Mouse (Mus musculus): ENCODE results near the gene Ythdc1. TPM values are rescaled to one million over a fixed set of nuclear protein-coding genes. Genes with fewer than 3 reads are reported as not detected.
"Not testable (repeated sequence)": the region's sequence is repeated elsewhere in the genome, so short reads cannot be mapped to it uniquely, and the experiment has no call there.

Ythdc1 gene
- total and polyA plus RNA-seq, 2 experiments from 2014 or later: 29.6 to 47.1 TPM

- Histone ChIP-seq H3K4me1 (ENCODE audit: insufficient read depth, low read length) (no peaks in the 10 kb centered on the region), H3K9me3 (ENCODE audit: low read length) (no peaks in the 10 kb centered on the region), H3K9ac (replicated peaks; ENCODE audit: low read length, poor library complexity, severe bottlenecking) (no peak overlapping the region), H3K4me3 (ENCODE audit: low read depth, low read length) (no peak overlapping the region), H3K36me3 (ENCODE audit: insufficient read depth, low read length) (no peaks in the 10 kb centered on the region), H3K27ac (ENCODE audit: low read depth, low read length) (no peak overlapping the region), H3K4me2 (ENCODE audit: low read depth, low read length, poor library complexity, severe bottlenecking) (no peak overlapping the region), H3K27me3 (ENCODE audit: insufficient read depth, low read length) (no peaks in the 10 kb centered on the region)
- ATAC-seq (ENCODE audit: low FRiP score) (no peak), DNase-seq (ENCODE audit: low spot score) (no peak)
- no peak for TF ChIP-seq CTCF (IDR thresholded peaks at IDR 0.05)
- 81% methylated on average over 1 of the region's 1 CpGs for WGBS
Observed at GRCm38 (mm10) chr5:86784205-86784604, 19.8 kb upstream of the Ythdc1 start.

DNA sequence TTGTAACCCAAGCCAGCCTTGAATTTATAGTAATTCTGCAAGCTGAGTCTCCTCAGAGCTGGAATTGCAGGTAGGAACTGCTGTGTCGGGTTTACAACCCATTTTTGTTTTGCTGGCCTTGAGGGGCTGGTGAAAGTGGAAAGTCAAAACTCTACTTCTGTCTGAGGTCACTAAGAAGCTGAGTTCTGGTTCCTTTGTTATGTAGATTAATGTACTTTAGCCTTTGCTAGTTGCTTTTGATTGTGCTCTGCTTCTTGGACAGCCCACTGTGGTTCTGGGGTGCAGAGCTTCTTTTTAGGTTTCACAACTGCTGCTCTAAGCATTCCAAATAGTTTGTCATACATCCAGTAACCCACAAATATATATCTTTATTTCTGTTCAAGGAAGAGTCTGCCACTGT is 17.2 kb upstream of the Ythdc1 start:
- Histone ChIP-seq H3K4me1 (ENCODE audit: insufficient read depth, low read length) (no peaks in the 10 kb centered on the region), H3K4me3 (ENCODE audit: low read depth, low read length) (no peak overlapping the region), H3K27me3 (ENCODE audit: insufficient read depth, low read length) (no peaks in the 10 kb centered on the region), H3K27ac (ENCODE audit: low read depth, low read length) (no peak overlapping the region), H3K4me2 (ENCODE audit: low read depth, low read length, poor library complexity, severe bottlenecking) (no peak overlapping the region), H3K9me3 (ENCODE audit: low read length) (no peaks in the 10 kb centered on the region), H3K9ac (replicated peaks; ENCODE audit: low read length, poor library complexity, severe bottlenecking) (no peak overlapping the region), H3K36me3 (ENCODE audit: insufficient read depth, low read length) (no peaks in the 10 kb centered on the region)
- no peak for ATAC-seq (ENCODE audit: low FRiP score)
- TF ChIP-seq CTCF (IDR thresholded peaks at IDR 0.05): no peak
- DNase-seq (ENCODE audit: low spot score): no peak
- WGBS: 41% methylated on average over 1 of the region's 1 CpGs

- ATAC-seq (ENCODE audit: low FRiP score) (no peak), DNase-seq (ENCODE audit: low spot score) (no peak)
- Histone ChIP-seq H3K27me3 (ENCODE audit: insufficient read depth, low read length) (no peaks in the 10 kb centered on the region), H3K36me3 (ENCODE audit: insufficient read depth, low read length) (no peaks in the 10 kb centered on the region), H3K4me2 (ENCODE audit: low read depth, low read length, poor library complexity, severe bottlenecking) (no peak overlapping the region), H3K4me3 (ENCODE audit: low read depth, low read length) (no peak overlapping the region), H3K27ac (ENCODE audit: low read depth, low read length) (no peak overlapping the region), H3K9ac (replicated peaks; ENCODE audit: low read length, poor library complexity, severe bottlenecking) (no peak overlapping the region), H3K9me3 (ENCODE audit: low read length) (no peaks in the 10 kb centered on the region), H3K4me1 (ENCODE audit: insufficient read depth, low read length) (no peaks in the 10 kb centered on the region)
- peak; percentile 29; the same call in 1 of the 2 replicates for TF ChIP-seq CTCF (IDR thresholded peaks at IDR 0.05)
- WGBS: 67% methylated on average over 2 of the region's 2 CpGs
Observed at GRCm38 (mm10) chr5:86789954-86790353, 14.1 kb upstream of the Ythdc1 start.

DNA sequence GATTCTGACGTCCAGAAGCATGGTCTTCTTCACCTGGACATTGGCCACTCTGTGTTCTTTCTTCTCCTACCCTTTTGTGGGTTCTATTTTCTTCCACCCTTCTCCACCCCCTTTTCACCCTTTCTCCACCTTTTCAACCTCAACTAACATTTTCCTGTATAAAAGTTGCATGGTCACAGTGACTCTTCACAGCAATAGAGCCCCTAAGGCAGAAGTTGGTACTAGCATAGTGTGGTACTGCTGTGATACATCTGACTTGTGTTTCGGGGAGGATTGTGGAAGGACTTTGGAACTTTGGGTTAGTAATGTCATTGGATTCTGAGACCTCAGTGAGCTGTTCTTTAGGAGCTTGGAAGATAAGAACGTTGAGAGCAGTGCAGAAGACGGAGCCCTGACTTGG is 11.8 kb upstream of the Ythdc1 start:
- Histone ChIP-seq H3K27me3 (ENCODE audit: insufficient read depth, low read length) (no peaks in the 10 kb centered on the region), H3K36me3 (ENCODE audit: insufficient read depth, low read length) (no peaks in the 10 kb centered on the region), H3K4me1 (ENCODE audit: insufficient read depth, low read length) (no peaks in the 10 kb centered on the region), H3K4me2 (ENCODE audit: low read depth, low read length, poor library complexity, severe bottlenecking) (no peak overlapping the region), H3K9me3 (ENCODE audit: low read length) (no peaks in the 10 kb centered on the region), H3K9ac (replicated peaks; ENCODE audit: low read length, poor library complexity, severe bottlenecking) (no peak overlapping the region), H3K27ac (ENCODE audit: low read depth, low read length) (no peak overlapping the region), H3K4me3 (ENCODE audit: low read depth, low read length) (no peak overlapping the region)
- ATAC-seq (ENCODE audit: low FRiP score): no peak
- WGBS: 71% methylated on average over 4 of the region's 4 CpGs
- no peak for TF ChIP-seq CTCF (IDR thresholded peaks at IDR 0.05)
- DNase-seq (ENCODE audit: low spot score): no peak

DNA sequence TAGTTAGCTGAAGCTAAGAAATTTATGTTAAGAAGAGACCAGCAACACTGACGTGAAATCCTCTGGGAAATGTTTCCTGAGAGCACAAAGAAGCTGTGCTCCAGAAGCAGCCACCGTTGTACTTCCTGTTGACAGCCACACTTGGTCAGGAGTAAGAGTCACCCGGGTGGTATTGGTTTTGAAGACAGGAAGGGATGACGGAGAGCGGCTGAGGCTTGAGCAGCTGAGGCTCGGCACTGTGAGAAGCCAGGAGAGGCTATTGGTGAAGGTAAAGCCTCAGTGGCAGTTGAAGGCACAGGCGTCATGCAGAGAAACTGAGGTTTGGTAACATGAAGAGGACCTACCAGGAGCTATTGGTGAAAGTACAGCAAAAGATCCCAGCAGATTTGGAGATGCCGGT is 11.2 kb upstream of the Ythdc1 start:
- WGBS: 80% methylated on average over 8 of the region's 8 CpGs
- no peak overlapping the region for H3K4me2 ChIP-seq (ENCODE audit: low read depth, low read length, poor library complexity, severe bottlenecking)
- no peak overlapping the region for H3K27ac ChIP-seq (ENCODE audit: low read depth, low read length)
- no peaks in the 10 kb centered on the region for H3K36me3 ChIP-seq (ENCODE audit: insufficient read depth, low read length)
- no peak for DNase-seq (ENCODE audit: low spot score)
- no peaks in the 10 kb centered on the region for H3K9me3 ChIP-seq (ENCODE audit: low read length)
- ATAC-seq (ENCODE audit: low FRiP score): no peak
- no peak for TF ChIP-seq CTCF (IDR thresholded peaks at IDR 0.05)
- H3K27me3 ChIP-seq (ENCODE audit: insufficient read depth, low read length): no peaks in the 10 kb centered on the region
- no peak overlapping the region for H3K9ac ChIP-seq (replicated peaks; ENCODE audit: low read length, poor library complexity, severe bottlenecking)
- H3K4me1 ChIP-seq (ENCODE audit: insufficient read depth, low read length): no peaks in the 10 kb centered on the region
- no peak overlapping the region for H3K4me3 ChIP-seq (ENCODE audit: low read depth, low read length)

GRCm38 (mm10) chr5:86816795-86817194 is 12.8 kb downstream of the Ythdc1 start:
- ATAC-seq (ENCODE audit: low FRiP score): no peak
- H3K9me3 ChIP-seq (ENCODE audit: low read length): no peaks in the 10 kb centered on the region
- no peak overlapping the region for H3K9ac ChIP-seq (replicated peaks; ENCODE audit: low read length, poor library complexity, severe bottlenecking)
- H3K27ac ChIP-seq (ENCODE audit: low read depth, low read length): no peak overlapping the region
- 85% methylated on average over 3 of the region's 3 CpGs for WGBS
- no peak overlapping the region for H3K4me2 ChIP-seq (ENCODE audit: low read depth, low read length, poor library complexity, severe bottlenecking)
- no peak overlapping the region for H3K4me3 ChIP-seq (ENCODE audit: low read depth, low read length)
- no peak for DNase-seq (ENCODE audit: low spot score)
- H3K4me1 ChIP-seq (ENCODE audit: insufficient read depth, low read length): no peaks in the 10 kb centered on the region
- TF ChIP-seq CTCF (IDR thresholded peaks at IDR 0.05): no peak
- no peaks in the 10 kb centered on the region for H3K27me3 ChIP-seq (ENCODE audit: insufficient read depth, low read length)
- peaks cover 11% of the 10 kb centered on the region; the same call in 1 of the 2 replicates for H3K36me3 ChIP-seq (ENCODE audit: insufficient read depth, low read length)

GRCm38 (mm10) chr5:86836378-86836777 is 32.4 kb downstream of the Ythdc1 start:
- not testable (repeated sequence) for DNase-seq (ENCODE audit: low spot score); H3K27ac ChIP-seq (ENCODE audit: low read depth, low read length); H3K9me3 ChIP-seq (ENCODE audit: low read length); ATAC-seq (ENCODE audit: low FRiP score); H3K27me3 ChIP-seq (ENCODE audit: insufficient read depth, low read length); H3K4me1 ChIP-seq (ENCODE audit: insufficient read depth, low read length); H3K4me2 ChIP-seq (ENCODE audit: low read depth, low read length, poor library complexity, severe bottlenecking); H3K9ac ChIP-seq (replicated peaks; ENCODE audit: low read length, poor library complexity, severe bottlenecking); H3K4me3 ChIP-seq (ENCODE audit: low read depth, low read length)
- 94% methylated on average over 4 of the region's 4 CpGs for WGBS
- H3K36me3 ChIP-seq (ENCODE audit: insufficient read depth, low read length): peaks cover 14% of the 10 kb centered on the region; the same call in 1 of the 2 replicates
